In genomic region chr5:125268033-125268765, GRCm38 (mm10) we compare ENCODE assay signal across 8 mouse cellular contexts.
DNase-seq lines count a peak whose midpoint lies in the region; ATAC-seq and TF ChIP-seq lines count a peak whose summit lies in the region.

No protein-coding gene starts in this region.

- intact Hi-C loops in left cerebral cortex, postnatal 36 days (cut with DNase I): loop anchor here (2.0 to 5.0 kb wide), 3 partner anchors 51 to 211 kb away; no protein-coding TSS in a partner anchor

- peak; percentile 96 for TF ChIP-seq CTCF in cortical plate, adult 2 months (IDR thresholded peaks at IDR 0.05; ENCODE audit: extremely low read depth, insufficient read depth, low read length)

- no peaks in the 10 kb centered on the region for H3K4me1 ChIP-seq in cortical plate, adult 2 months (ENCODE audit: control insufficient read depth, insufficient read depth, low read length)
- H3K4me1 ChIP-seq in intestine, embryonic 16.5 days (ENCODE audit: control insufficient read depth, insufficient read depth, low read length): peaks cover 10% of the 10 kb centered on the region
- H3K4me1 ChIP-seq in midbrain, embryonic 10.5 days: peaks cover 34% of the 10 kb centered on the region

- WGBS in intestine, embryonic 16.5 days: 20% methylated on average over 10 of the region's 10 CpGs
- WGBS in midbrain, embryonic 10.5 days: 21% methylated on average over 10 of the region's 10 CpGs

- TF ChIP-seq POLR2A in cortical plate, adult 2 months (IDR thresholded peaks at IDR 0.05; ENCODE audit: extremely low read depth, insufficient read depth, low read length): no peak

- DNase-seq in T-cell, adult 2 months (ENCODE audit: low spot score): peak; percentile 51
- peak; percentile 72 to 81 for DNase-seq in gastrocnemius, postnatal 4 days (ENCODE audit: low spot score in 2 of 2)
- DNase-seq in left cerebral cortex, postnatal 36 days (ENCODE audit: low spot score in 2 of 2): peak; percentile 70 to 83
- peak; percentile 76 for DNase-seq in midbrain, embryonic 10.5 days (ENCODE audit: low spot score)
- peak; percentile 66 for DNase-seq in skeletal muscle tissue, adult 2 months (ENCODE audit: low read depth, low spot score)

- H3K4me2 ChIP-seq in intestine, embryonic 16.5 days (ENCODE audit: low read depth, low read length): no peak overlapping the region

- H3K27ac ChIP-seq in cortical plate, adult 2 months (ENCODE audit: insufficient read depth, low read length): no peak overlapping the region
- no peak overlapping the region for H3K27ac ChIP-seq in intestine, embryonic 16.5 days (ENCODE audit: low read length)
- H3K27ac ChIP-seq in midbrain, embryonic 10.5 days (replicated peaks): peak overlapping the region; percentile 47

- no peak overlapping the region for H3K4me3 ChIP-seq in cortical plate, adult 2 months (ENCODE audit: insufficient read depth, low read length)
- no peak overlapping the region for H3K4me3 ChIP-seq in intestine, embryonic 16.5 days (ENCODE audit: low read length)
- H3K4me3 ChIP-seq in midbrain, embryonic 10.5 days: no peak overlapping the region

- no peaks in the 10 kb centered on the region for H3K9me3 ChIP-seq in intestine, embryonic 16.5 days (ENCODE audit: control insufficient read depth, low read length)
- no peaks in the 10 kb centered on the region for H3K9me3 ChIP-seq in midbrain, embryonic 10.5 days (replicated peaks)

- H3K36me3 ChIP-seq in intestine, embryonic 16.5 days (ENCODE audit: control insufficient read depth, insufficient read depth, low read length): no peaks in the 10 kb centered on the region
- no peaks in the 10 kb centered on the region for H3K36me3 ChIP-seq in midbrain, embryonic 10.5 days

- H3K27me3 ChIP-seq in intestine, embryonic 16.5 days (replicated peaks; ENCODE audit: control insufficient read depth, insufficient read depth, low read length): no peaks in the 10 kb centered on the region
- H3K27me3 ChIP-seq in midbrain, embryonic 10.5 days (ENCODE audit: low read depth, poor library complexity, severe bottlenecking): no peaks in the 10 kb centered on the region; the same call in 1 of the 2 replicates

- peak overlapping the region; percentile 31; the same call in 1 of the 2 replicates for H3K9ac ChIP-seq in intestine, embryonic 16.5 days (ENCODE audit: low read depth, low read length)

- no peak for ATAC-seq in intestine, embryonic 16.5 days
- no peak for ATAC-seq in activated CD4-positive, CD25-positive, alpha-beta regulatory T cell, adult 4 months
